Mouse (Mus musculus) intestine, embryonic 16.5 days (tissue): Measurements from ENCODE around the gene Mrln. TPM values are rescaled to one million over a fixed set of nuclear protein-coding genes. Genes with fewer than 3 reads are reported as not detected.

ENCODE experiments used
- ATAC-seq: fragments of 200-750 bp; cut with Nextera tagmentation; 2 replicates; pipeline ENCODE4 v1.8.0; 2017; ENCODE audit warnings: moderate TSS enrichment, moderate library complexity
- H3K27ac ChIP-seq: fragments of 300-500 bp; sonication (generic); 2 replicates; pipeline ENCODE4 v1.5.1; 2014; ENCODE audit warnings: mild to moderate bottlenecking, low read length
- H3K27me3 ChIP-seq: fragments of 300-500 bp; sonication (generic); replicated peaks from 2 replicates; pipeline ENCODE4 v1.6.1; 2014; ENCODE audit warnings: low read length, control low read depth, mixed read lengths; ENCODE audit not compliant: control insufficient read depth, insufficient read depth
- H3K36me3 ChIP-seq: fragments of 300-500 bp; sonication (generic); 2 replicates; pipeline ENCODE4 v1.6.1; 2014; ENCODE audit warnings: low read length, control low read depth; ENCODE audit not compliant: control insufficient read depth, insufficient read depth
- H3K4me1 ChIP-seq: fragments of 300-500 bp; sonication (generic); 2 replicates; pipeline ENCODE4 v1.6.1; 2014; ENCODE audit warnings: low read length, control low read depth, mixed read lengths; ENCODE audit not compliant: control insufficient read depth, insufficient read depth
- H3K4me2 ChIP-seq: fragments of 300-500 bp; sonication (generic); 2 replicates; pipeline ENCODE4 v1.6.1; 2014; ENCODE audit warnings: low read depth, low read length, control low read depth
- H3K4me3 ChIP-seq: fragments of 300-500 bp; sonication (generic); 2 replicates; pipeline ENCODE4 v1.5.1; 2014; ENCODE audit warnings: mild to moderate bottlenecking, low read length
- H3K9ac ChIP-seq: fragments of 300-500 bp; sonication (generic); 2 replicates; pipeline ENCODE4 v1.6.1; 2014; ENCODE audit warnings: low read depth, low read length
- H3K9me3 ChIP-seq: fragments of 300-500 bp; sonication (generic); 2 replicates; pipeline ENCODE4 v1.6.1; 2016; ENCODE audit warnings: low read length, control low read depth; ENCODE audit not compliant: control insufficient read depth
- WGBS: fragments of 180-500 bp; shearing (Covaris S2); extraction: QIAGEN DNeasy Blood & Tissue Kit; methylation state at CpG from one replicate; pipeline ENCODE4 v1.1.7; 2014; 5-methylcytosine and 5-hydroxymethylcytosine counted together
- polyA plus RNA-seq: library from polyadenylated mRNA; unstranded; fragments of >200 nt; fragmentation: Nextera tagmentation; extraction: Ambion mirVana; gene quantifications from 2 replicates; pipeline ENCODE4 v1.2.1, GENCODE M21; 2015

Mrln gene
- polyA plus RNA-seq, 1 experiment from 2014 or later: 0.65 TPM

DNA sequence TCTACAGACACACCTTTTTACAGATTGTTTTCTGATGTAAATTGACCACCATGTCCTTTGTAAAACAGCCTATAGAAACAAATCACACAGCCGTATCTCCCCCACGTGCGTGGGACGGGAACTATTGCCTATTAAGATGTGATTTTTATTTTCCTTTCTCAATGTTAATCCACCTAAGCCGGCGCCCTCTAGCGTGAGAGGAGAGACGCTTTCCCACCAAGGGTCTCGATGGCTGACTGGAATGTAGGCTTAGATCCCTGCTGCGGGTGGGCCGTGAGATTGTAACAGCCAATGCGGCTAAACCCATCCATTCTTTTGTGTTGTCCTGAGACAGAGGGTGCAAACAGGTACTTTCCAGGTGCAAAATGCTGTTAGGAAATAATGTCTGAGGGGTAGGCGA is 14.6 kb upstream of the Mrln start:
- Histone ChIP-seq H3K27me3 (no peaks in the 10 kb centered on the region), H3K27ac (no peak overlapping the region), H3K9me3 (no peaks in the 10 kb centered on the region), H3K4me3 (no peak overlapping the region), H3K36me3 (peaks cover 14% of the 10 kb centered on the region), H3K9ac (no peak overlapping the region), H3K4me2 (no peak overlapping the region), H3K4me1 (no peaks in the 10 kb centered on the region)
- no peak for ATAC-seq
- WGBS: 82% methylated on average over 13 of the region's 13 CpGs

DNA sequence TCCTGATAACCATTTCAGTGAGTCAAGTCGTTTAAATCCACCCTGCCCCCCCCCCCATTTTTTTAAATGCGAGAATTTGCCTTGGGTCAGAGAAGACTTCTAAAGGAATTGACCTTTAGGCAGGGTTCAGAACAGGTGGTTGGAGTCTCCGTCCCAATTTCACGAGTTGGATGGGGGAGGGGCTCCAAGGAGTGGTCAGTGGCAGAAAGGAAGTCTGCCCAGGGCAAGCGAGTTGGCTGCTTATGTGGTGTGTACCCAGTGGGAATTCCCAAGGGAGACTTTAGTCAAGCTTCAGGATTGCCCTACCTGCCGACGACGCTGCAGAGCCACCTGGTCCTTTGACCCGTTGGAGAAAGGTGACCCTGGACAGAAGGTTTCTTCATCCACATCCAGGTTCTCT is 10.2 kb upstream of the Mrln start:
- no peaks in the 10 kb centered on the region for H3K9me3 ChIP-seq
- 64% methylated on average over 9 of the region's 9 CpGs for WGBS
- H3K4me1 ChIP-seq: peaks cover 7% of the 10 kb centered on the region; the same call in 1 of the 2 replicates
- H3K36me3 ChIP-seq: peaks cover 8% of the 10 kb centered on the region
- no peak for ATAC-seq
- no peak overlapping the region for H3K9ac ChIP-seq
- no peak overlapping the region for H3K27ac ChIP-seq
- no peak overlapping the region for H3K4me3 ChIP-seq
- no peaks in the 10 kb centered on the region for H3K27me3 ChIP-seq
- H3K4me2 ChIP-seq: no peak overlapping the region

DNA sequence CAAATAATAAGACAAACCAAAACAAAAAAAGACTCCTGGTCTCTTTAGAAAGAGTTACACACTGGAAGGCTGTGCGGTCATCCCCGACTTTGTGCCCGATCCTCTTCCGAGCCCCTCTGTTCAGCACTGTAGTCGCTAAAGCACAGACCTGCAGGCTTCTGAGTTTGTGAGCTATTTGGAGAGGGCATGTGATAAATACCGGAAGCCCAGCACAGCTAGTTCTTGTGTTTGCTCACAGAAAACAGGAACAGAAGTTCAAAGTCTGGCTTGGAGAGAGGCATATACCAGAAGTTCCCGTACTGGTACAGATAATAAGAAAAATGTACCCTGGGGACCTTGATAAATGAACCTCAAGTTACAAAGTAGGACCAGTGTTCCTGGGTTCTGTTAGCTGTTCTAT is 9.2 kb upstream of the Mrln start:
- no peak overlapping the region for H3K9ac ChIP-seq
- H3K36me3 ChIP-seq: peaks cover 4% of the 10 kb centered on the region; the same call in 1 of the 2 replicates
- H3K4me2 ChIP-seq: no peak overlapping the region
- no peaks in the 10 kb centered on the region for H3K9me3 ChIP-seq
- ATAC-seq: peak; percentile 72
- 67% methylated on average over 7 of the region's 7 CpGs for WGBS
- no peak overlapping the region; the same call in 1 of the 2 replicates for H3K27ac ChIP-seq
- no peaks in the 10 kb centered on the region for H3K27me3 ChIP-seq
- H3K4me1 ChIP-seq: peaks cover 7% of the 10 kb centered on the region; the same call in 1 of the 2 replicates
- H3K4me3 ChIP-seq: no peak overlapping the region

DNA sequence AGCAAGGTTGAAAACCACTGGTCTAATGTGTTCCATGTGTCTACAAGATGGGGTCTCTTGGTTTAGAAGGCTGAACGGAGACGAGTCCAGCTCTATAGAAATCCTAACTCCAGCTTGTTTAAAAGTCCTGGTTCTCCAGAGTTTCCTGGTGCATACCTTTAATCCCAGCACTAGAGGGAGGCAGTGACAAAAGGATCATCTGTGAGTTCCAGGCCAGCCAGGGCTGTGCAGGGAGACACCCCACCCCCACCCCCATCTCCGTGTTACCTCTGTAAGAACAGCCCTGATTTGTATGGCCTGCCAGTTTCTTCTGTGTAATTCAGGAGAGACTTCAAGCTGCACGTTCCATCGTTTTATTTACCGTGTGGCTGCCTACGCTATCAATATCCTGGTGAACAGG is 8.7 kb upstream of the Mrln start:
- Histone ChIP-seq H3K9ac (no peak overlapping the region), H3K9me3 (no peaks in the 10 kb centered on the region), H3K4me1 (peaks cover 7% of the 10 kb centered on the region; the same call in 1 of the 2 replicates), H3K36me3 (peaks cover 4% of the 10 kb centered on the region; the same call in 1 of the 2 replicates), H3K27me3 (no peaks in the 10 kb centered on the region), H3K4me2 (no peak overlapping the region), H3K4me3 (no peak overlapping the region), H3K27ac (no peak overlapping the region)
- peak; percentile 71 for ATAC-seq
- WGBS: 54% methylated on average over 7 of the region's 7 CpGs

DNA sequence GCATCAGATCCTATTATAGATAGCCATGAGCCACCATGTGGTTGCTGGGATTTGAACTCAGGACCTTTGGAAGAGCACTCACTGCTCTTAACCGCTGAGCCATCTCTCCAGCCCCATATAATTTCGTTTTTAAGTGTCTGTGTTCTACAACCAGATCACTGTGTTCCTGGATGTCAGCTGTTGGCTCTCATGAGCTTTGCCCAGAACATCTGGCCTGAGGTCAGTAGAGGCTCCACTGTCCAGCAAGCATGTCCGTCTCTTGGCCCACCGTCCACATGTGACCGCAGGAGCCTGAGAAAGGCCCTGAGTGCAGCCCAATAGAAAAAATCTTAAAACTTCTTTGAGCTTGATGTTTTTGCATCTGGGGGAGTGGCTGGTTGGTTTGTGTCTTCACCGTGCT is 7.8 kb upstream of the Mrln start:
- Histone ChIP-seq H3K27ac (no peak overlapping the region), H3K9ac (no peak overlapping the region), H3K27me3 (no peaks in the 10 kb centered on the region), H3K4me2 (no peak overlapping the region), H3K9me3 (no peaks in the 10 kb centered on the region), H3K4me1 (peaks cover 7% of the 10 kb centered on the region; the same call in 1 of the 2 replicates), H3K36me3 (peaks cover under 1% of the 10 kb centered on the region; the same call in 1 of the 2 replicates), H3K4me3 (no peak overlapping the region)
- ATAC-seq: no peak
- 85% methylated on average over 6 of the region's 6 CpGs for WGBS

DNA sequence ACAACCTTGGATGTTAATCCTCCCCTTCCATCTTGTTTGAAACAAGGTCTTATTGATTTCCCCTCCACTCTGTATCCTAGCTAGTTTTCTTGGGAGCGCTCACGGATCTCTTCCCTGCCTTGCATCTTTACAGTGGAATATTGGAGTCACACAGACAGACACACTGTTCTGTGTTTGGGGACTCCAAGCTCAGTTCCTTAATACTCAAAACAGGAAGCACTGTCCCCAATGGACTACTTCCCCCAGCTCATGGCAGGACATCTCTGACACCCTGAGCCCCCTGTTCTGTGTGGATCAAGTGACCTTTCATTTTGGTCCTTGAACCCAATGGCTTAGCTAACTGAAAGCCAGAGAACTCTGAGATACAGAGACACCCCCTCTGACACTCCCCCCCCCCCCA is 6.9 kb upstream of the Mrln start:
- Histone ChIP-seq H3K4me3 (no peak overlapping the region), H3K9ac (no peak overlapping the region), H3K4me1 (peaks cover 7% of the 10 kb centered on the region; the same call in 1 of the 2 replicates), H3K4me2 (no peak overlapping the region), H3K27ac (no peak overlapping the region), H3K9me3 (no peaks in the 10 kb centered on the region), H3K27me3 (no peaks in the 10 kb centered on the region), H3K36me3 (no peaks in the 10 kb centered on the region; the same call in 1 of the 2 replicates)
- WGBS: 75% methylated on average over 2 of the region's 2 CpGs
- no peak for ATAC-seq

DNA sequence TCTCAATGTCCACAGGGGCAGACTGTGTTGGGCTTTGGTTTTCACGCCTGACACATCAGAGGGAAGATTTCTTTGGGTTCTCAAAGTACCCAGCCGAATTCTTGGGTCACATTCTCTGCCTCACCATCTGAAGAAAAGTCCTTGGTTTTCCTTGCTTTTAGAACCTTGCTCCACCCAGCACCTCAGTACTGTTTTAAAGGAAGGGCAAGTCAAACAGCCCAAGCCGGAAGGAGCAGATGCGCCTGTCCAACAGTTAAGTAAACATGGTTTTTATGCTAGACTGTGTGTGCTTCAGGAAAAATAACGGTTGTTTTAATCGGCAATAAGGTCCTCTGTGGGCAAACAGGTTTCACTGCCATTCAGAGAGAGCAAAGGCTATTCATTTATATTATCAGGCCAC is 6.5 kb upstream of the Mrln start:
- H3K4me2 ChIP-seq: no peak overlapping the region
- H3K27ac ChIP-seq: no peak overlapping the region
- ATAC-seq: 0 out of 2 replicates have a peak, but pooled peaks have one; percentile 10
- H3K4me3 ChIP-seq: no peak overlapping the region
- H3K9me3 ChIP-seq: no peaks in the 10 kb centered on the region
- no peak overlapping the region for H3K9ac ChIP-seq
- WGBS: 44% methylated on average over 6 of the region's 6 CpGs
- no peaks in the 10 kb centered on the region; the same call in 1 of the 2 replicates for H3K36me3 ChIP-seq
- peaks cover 7% of the 10 kb centered on the region; the same call in 1 of the 2 replicates for H3K4me1 ChIP-seq
- H3K27me3 ChIP-seq: no peaks in the 10 kb centered on the region

DNA sequence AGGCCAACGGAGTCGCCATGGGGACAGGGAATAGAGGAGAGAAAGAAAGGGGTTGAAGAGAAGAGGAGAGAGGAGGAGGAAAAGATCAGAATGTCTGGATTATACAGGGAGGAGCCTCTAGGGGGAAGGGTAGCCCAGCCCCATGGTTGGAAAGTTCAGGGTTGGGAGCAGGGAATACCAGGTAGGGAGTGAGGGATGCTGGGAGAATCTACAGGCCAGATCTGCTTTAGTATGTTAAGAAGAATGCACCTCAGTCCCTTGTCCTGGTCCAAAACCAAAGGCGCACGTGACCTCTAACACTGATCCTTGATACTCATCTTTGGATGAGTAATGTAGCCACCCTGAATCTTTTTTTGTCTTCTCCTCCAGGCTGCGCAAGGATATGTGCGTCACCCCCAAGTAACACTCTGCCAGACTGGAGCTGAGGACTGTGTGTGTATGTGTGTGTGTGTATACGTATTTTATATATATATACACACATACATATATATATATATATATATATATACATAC is 5.5 kb upstream of the Mrln start:
- Histone ChIP-seq H3K4me2 (no peak overlapping the region), H3K27ac (no peak overlapping the region), H3K9me3 (no peaks in the 10 kb centered on the region), H3K4me3 (no peak overlapping the region), H3K4me1 (peaks cover 7% of the 10 kb centered on the region; the same call in 1 of the 2 replicates), H3K27me3 (no peaks in the 10 kb centered on the region), H3K36me3 (no peaks in the 10 kb centered on the region), H3K9ac (no peak overlapping the region)
- no peak for ATAC-seq
- 93% methylated on average over 7 of the region's 7 CpGs for WGBS

DNA sequence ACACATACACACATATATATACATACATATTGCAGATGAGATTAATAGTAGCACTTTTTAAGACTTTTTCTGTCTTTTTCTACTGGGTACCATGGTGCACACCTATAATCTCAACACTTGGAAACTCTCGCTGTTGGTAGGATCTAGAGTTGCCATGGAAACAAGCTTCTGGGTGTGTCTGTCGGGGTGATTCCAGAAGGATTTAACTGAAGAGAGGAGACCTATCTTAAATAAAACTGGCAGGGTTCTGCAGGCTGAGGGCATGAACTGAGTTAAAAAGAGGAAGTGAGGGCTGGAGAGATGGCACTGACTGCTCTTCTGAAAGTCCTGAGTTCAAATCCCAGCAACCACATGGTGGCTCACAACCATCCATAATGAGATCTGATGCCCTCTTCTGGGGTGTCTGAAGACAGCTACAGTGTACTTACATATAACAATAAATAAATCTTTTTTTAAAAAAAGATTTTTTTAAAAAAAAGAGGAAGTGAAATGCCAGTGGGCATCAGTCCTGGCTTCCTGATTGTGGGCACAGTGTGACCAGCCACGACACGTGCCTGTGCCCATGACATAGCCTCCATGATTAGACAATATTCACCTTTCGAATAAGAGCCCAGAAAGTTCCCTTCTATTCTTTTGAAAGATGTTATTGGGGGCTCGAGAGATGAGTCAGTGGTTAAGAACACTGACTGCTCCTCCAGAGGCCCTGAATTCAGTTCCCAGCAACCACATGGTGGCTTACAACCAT is 4.8 kb upstream of the Mrln start:
- 85% methylated on average over 6 of the region's 6 CpGs for WGBS
- H3K4me3 ChIP-seq: no peak overlapping the region
- H3K36me3 ChIP-seq: no peaks in the 10 kb centered on the region
- H3K4me1 ChIP-seq: peaks cover 7% of the 10 kb centered on the region; the same call in 1 of the 2 replicates
- no peak overlapping the region for H3K27ac ChIP-seq
- H3K27me3 ChIP-seq: no peaks in the 10 kb centered on the region
- H3K9ac ChIP-seq: no peak overlapping the region
- H3K4me2 ChIP-seq: no peak overlapping the region
- no peak for ATAC-seq
- H3K9me3 ChIP-seq: no peaks in the 10 kb centered on the region
